Mouse (Mus musculus): ENCODE data around the gene Gjd3.

Gene Gjd3

GRCm38 (mm10) chr11:98962421-98963095, 20.3 kb downstream of the Gjd3 start:
- DNase-seq (ENCODE audit: low read depth), result no peak

GRCm38 (mm10) chr11:98961766-98962165, 21.1 kb downstream of the Gjd3 start:
- no peak for DNase-seq (ENCODE audit: low read depth)

GRCm38 (mm10) chr11:98961051-98961592, 21.7 kb downstream of the Gjd3 start:
- DNase-seq (ENCODE audit: low read depth), result no peak

- no peak for DNase-seq (ENCODE audit: low read depth)
Observed at GRCm38 (mm10) chr11:98960313-98960906, 22.4 kb downstream of the Gjd3 start.

- DNase-seq (ENCODE audit: low read depth), result peak; percentile 79
Observed at GRCm38 (mm10) chr11:98959437-98960312, 23.1 kb downstream of the Gjd3 start.

GRCm38 (mm10) chr11:98956340-98956739, 26.5 kb downstream of the Gjd3 start:
- DNase-seq (ENCODE audit: low read depth), result no peak

GRCm38 (mm10) chr11:98955707-98956235, 27.0 kb downstream of the Gjd3 start:
- DNase-seq (ENCODE audit: low read depth), result no peak

- DNase-seq (ENCODE audit: low read depth), result no peak
Observed at GRCm38 (mm10) chr11:98954801-98955706, 27.8 kb downstream of the Gjd3 start.

- DNase-seq (ENCODE audit: low read depth), result no peak
Observed at GRCm38 (mm10) chr11:98954373-98954772, 28.4 kb downstream of the Gjd3 start.

GRCm38 (mm10) chr11:98953835-98954320, 28.9 kb downstream of the Gjd3 start:
- DNase-seq (ENCODE audit: low read depth), result no peak

- DNase-seq (ENCODE audit: low read depth), result no peak
Observed at GRCm38 (mm10) chr11:98953361-98953760, 29.5 kb downstream of the Gjd3 start.

GRCm38 (mm10) chr11:98952736-98953135, 30.1 kb downstream of the Gjd3 start:
- DNase-seq (ENCODE audit: low read depth), result no peak

- DNase-seq (ENCODE audit: low read depth), result no peak
Observed at GRCm38 (mm10) chr11:98952111-98952510, 30.7 kb downstream of the Gjd3 start.

GRCm38 (mm10) chr11:98951026-98951906, 31.6 kb downstream of the Gjd3 start:
- no peak for DNase-seq (ENCODE audit: low read depth)

GRCm38 (mm10) chr11:98950484-98950883, 32.3 kb downstream of the Gjd3 start:
- no peak for DNase-seq (ENCODE audit: low read depth)

- DNase-seq (ENCODE audit: low read depth), result no peak
Observed at GRCm38 (mm10) chr11:98949958-98950460, 32.8 kb downstream of the Gjd3 start.

- no peak for DNase-seq (ENCODE audit: low read depth)
Observed at GRCm38 (mm10) chr11:98949242-98949957, 33.4 kb downstream of the Gjd3 start.

GRCm38 (mm10) chr11:98947969-98948569, 34.7 kb downstream of the Gjd3 start:
- peak; percentile 68 for DNase-seq (ENCODE audit: low read depth)

- no peak for DNase-seq (ENCODE audit: low read depth)
Observed at GRCm38 (mm10) chr11:98945605-98945977, 37.2 kb downstream of the Gjd3 start.

All from c-Kit-positive CD71-positive TER-119-negative erythroid progenitor cells, embryonic 14.5 days (primary cell).